Mouse (Mus musculus) hindbrain, embryonic 16.5 days (tissue): ENCODE measurements at regions not wholly inside any gene's neighbourhood (a gene's known extent, or its start where the extent isn't known, plus 50 kb on each side); places are given as distances from the start of the nearest gene placed in this dataset.

Experiments used
- ATAC-seq: fragments of 200-750 bp; cut with Nextera tagmentation; 2 replicates; pipeline ENCODE4 v1.8.0; 2017; ENCODE audit warnings: moderate TSS enrichment, moderate library complexity
- H3K27ac ChIP-seq: fragments of 300-500 bp; sonication (generic); 2 replicates; pipeline ENCODE4 v1.5.1; 2014; ENCODE audit warnings: low read depth, mild to moderate bottlenecking, control low read depth, low read length, moderate library complexity
- H3K27me3 ChIP-seq: fragments of 300-500 bp; sonication (generic); replicated peaks from 2 replicates; pipeline ENCODE4 v1.6.1; 2014; ENCODE audit warnings: low read length; ENCODE audit not compliant: control insufficient read depth, insufficient read depth
- H3K36me3 ChIP-seq: fragments of 300-500 bp; sonication (generic); 2 replicates; pipeline ENCODE4 v1.6.1; 2014; ENCODE audit warnings: mild to moderate bottlenecking, low read length, moderate library complexity, mixed read lengths; ENCODE audit not compliant: control insufficient read depth, insufficient read depth
- H3K4me1 ChIP-seq: fragments of 300-500 bp; sonication (generic); 2 replicates; pipeline ENCODE4 v1.6.1; 2014; ENCODE audit warnings: low read depth, low read length; ENCODE audit not compliant: control insufficient read depth, insufficient read depth
- H3K4me2 ChIP-seq: fragments of 300-500 bp; sonication (generic); 2 replicates; pipeline ENCODE4 v1.6.1; 2014; ENCODE audit warnings: mild to moderate bottlenecking, low read length, control low read depth, moderate library complexity
- H3K4me3 ChIP-seq: fragments of 300-500 bp; sonication (generic); 2 replicates; pipeline ENCODE4 v1.5.1; 2014; ENCODE audit warnings: mild to moderate bottlenecking, low read length, control low read depth, moderate library complexity
- H3K9ac ChIP-seq: fragments of 300-500 bp; sonication (generic); 2 replicates; pipeline ENCODE4 v1.6.1; 2014; ENCODE audit warnings: low read depth, mild to moderate bottlenecking, control low read depth, low read length, moderate library complexity
- H3K9me3 ChIP-seq: fragments of 300-500 bp; sonication (generic); 2 replicates; pipeline ENCODE4 v1.6.1; 2014; ENCODE audit warnings: mild to moderate bottlenecking, low read length, moderate library complexity; ENCODE audit not compliant: control insufficient read depth
- WGBS: fragments of 180-500 bp; shearing (Covaris S2); extraction: QIAGEN DNeasy Blood & Tissue Kit; methylation state at CpG from one replicate; pipeline ENCODE4 v1.1.7; 2014; 5-methylcytosine and 5-hydroxymethylcytosine counted together

DNA sequence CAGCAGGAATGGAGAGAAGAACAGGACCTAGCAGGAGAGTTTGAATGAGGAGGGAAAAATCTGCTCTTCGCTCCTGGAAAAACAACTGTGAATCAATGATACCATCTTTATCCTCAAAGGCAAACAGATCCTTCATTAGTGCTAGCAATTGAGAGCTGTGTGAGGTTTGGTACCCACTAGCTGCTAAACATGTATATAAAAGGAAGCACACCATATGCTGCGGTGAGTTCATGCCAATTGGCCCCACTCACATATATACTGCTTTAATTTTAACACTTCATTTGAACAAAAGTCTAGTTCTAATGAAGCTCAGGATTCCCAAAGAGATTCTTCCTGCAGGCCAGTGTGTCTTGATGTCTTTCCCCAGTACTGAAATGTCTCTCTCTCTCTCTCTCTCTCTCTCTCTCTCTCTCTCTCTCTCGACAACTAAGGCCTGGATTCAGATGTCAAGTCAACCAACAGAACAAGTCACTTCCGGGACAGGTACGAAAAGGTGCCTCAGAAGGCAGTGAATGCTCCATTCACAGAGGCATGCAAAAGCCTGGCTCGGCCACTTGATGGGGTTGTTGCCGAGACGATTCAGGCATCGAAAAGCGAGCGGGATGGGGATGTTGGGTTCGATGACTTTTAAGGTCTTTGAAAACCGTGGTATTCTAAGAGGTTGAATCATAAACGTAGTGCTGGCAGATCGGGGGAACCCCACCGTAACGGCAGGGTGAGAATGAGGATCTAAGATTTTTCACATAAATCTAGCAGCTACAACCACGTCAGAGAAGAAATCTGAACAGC, 226.4 kb upstream of the Nr4a3 start:
- H3K27ac ChIP-seq, result no peak overlapping the region
- no peaks in the 10 kb centered on the region for H3K27me3 ChIP-seq
- no peaks in the 10 kb centered on the region for H3K36me3 ChIP-seq
- no peak overlapping the region for H3K9ac ChIP-seq
- H3K9me3 ChIP-seq, result no peaks in the 10 kb centered on the region
- no peaks in the 10 kb centered on the region for H3K4me1 ChIP-seq
- H3K4me3 ChIP-seq, result no peak overlapping the region
- no peak overlapping the region for H3K4me2 ChIP-seq
- no peak for ATAC-seq
- 94% methylated on average over 18 of the region's 18 CpGs for WGBS

- H3K4me3 ChIP-seq, result no peak overlapping the region
- H3K4me2 ChIP-seq, result no peak overlapping the region
- H3K27ac ChIP-seq, result no peak overlapping the region
- no peaks in the 10 kb centered on the region for H3K4me1 ChIP-seq
- H3K36me3 ChIP-seq, result no peaks in the 10 kb centered on the region
- ATAC-seq, result no peak
- H3K9ac ChIP-seq, result no peak overlapping the region
- no peaks in the 10 kb centered on the region for H3K9me3 ChIP-seq
- no peaks in the 10 kb centered on the region for H3K27me3 ChIP-seq
- WGBS, result 84% methylated on average over 1 of the region's 1 CpGs
Measured at GRCm38 (mm10) chr4:47820562-47820961, 224.4 kb upstream of the Nr4a3 start.

DNA sequence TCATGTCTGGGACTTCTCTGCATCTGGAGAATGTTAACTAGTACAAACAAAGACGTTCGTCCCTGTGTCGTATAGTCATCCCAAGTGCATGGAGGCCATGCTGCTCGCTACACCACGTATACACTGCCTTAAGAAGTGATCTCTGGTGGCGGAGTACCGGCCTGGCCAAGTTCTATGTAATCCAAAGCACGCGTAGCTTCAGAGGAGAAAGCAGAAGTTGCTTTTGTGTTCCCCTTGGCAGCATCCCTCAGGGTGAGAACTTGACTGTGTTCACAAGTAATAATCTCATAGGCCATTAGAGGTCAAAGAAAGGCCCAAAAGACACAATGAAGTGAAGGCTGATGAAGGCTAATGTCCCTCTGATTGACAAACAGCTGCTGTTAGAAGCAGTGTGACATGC, 221.7 kb upstream of the Nr4a3 start:
- Histone ChIP-seq H3K27me3 (no peaks in the 10 kb centered on the region), H3K4me3 (no peak overlapping the region), H3K9ac (no peak overlapping the region), H3K4me1 (no peaks in the 10 kb centered on the region), H3K36me3 (no peaks in the 10 kb centered on the region), H3K27ac (no peak overlapping the region), H3K9me3 (no peaks in the 10 kb centered on the region), H3K4me2 (no peak overlapping the region)
- 81% methylated on average over 9 of the region's 9 CpGs for WGBS
- ATAC-seq, result no peak

DNA sequence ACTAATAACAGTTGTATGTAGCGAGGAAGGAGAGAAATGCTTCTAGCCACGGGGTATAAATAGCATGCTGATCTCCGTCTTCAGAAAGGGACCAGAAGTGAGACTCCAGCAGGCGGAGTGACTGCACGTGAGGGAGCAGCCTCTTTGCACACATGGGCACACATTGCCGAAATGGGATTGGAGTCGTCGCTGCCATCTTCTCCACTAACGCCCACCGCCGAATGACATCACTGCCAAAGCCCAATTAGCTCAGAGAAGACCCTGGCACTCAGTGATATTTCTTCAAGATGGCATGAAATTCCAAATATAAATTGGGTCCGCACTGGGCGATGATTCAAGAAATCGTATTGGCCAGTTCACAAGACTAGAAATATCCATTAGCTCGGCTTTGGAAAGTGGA, 220.9 kb upstream of the Nr4a3 start:
- Histone ChIP-seq H3K4me3 (no peak overlapping the region), H3K9me3 (no peaks in the 10 kb centered on the region), H3K4me1 (no peaks in the 10 kb centered on the region), H3K36me3 (no peaks in the 10 kb centered on the region), H3K27ac (no peak overlapping the region), H3K9ac (no peak overlapping the region), H3K4me2 (no peak overlapping the region), H3K27me3 (no peaks in the 10 kb centered on the region)
- WGBS, result 88% methylated on average over 15 of the region's 15 CpGs
- ATAC-seq, result no peak

DNA sequence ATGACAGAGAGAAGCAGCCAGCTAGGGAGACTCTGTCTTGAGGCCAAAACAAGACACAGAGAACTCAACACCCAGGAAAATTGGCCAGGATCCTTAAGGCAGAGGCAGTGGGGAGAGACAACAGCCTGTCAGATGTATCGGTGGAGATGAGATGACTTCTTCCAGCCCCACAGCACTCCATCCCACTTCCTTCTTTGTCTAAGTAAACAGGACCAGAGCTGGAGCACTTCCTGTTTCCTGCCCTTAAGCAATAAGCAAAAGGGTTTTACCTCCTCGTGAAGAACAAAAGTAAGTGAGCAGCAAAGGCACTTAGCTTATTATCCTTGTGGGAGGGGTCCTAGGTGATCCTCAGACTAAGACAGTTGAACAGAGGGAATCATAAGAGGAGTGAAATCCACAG, 212.0 kb upstream of the Nr4a3 start:
- H3K27ac ChIP-seq, result no peak overlapping the region
- H3K27me3 ChIP-seq, result no peaks in the 10 kb centered on the region
- no peak for ATAC-seq
- no peaks in the 10 kb centered on the region for H3K36me3 ChIP-seq
- no peak overlapping the region for H3K4me2 ChIP-seq
- WGBS, result 70% methylated on average over 2 of the region's 2 CpGs
- no peaks in the 10 kb centered on the region for H3K4me1 ChIP-seq
- H3K4me3 ChIP-seq, result no peak overlapping the region
- H3K9ac ChIP-seq, result no peak overlapping the region
- no peaks in the 10 kb centered on the region for H3K9me3 ChIP-seq

- no peaks in the 10 kb centered on the region for H3K4me1 ChIP-seq
- WGBS, result 89% methylated on average over 2 of the region's 2 CpGs
- H3K27ac ChIP-seq, result no peak overlapping the region
- H3K9me3 ChIP-seq, result no peaks in the 10 kb centered on the region
- H3K36me3 ChIP-seq, result no peaks in the 10 kb centered on the region
- H3K9ac ChIP-seq, result no peak overlapping the region
- no peak for ATAC-seq
- no peak overlapping the region for H3K4me3 ChIP-seq
- H3K27me3 ChIP-seq, result no peaks in the 10 kb centered on the region
- no peak overlapping the region for H3K4me2 ChIP-seq
Measured at GRCm38 (mm10) chr4:47838411-47838810, 206.5 kb upstream of the Nr4a3 start.

GRCm38 (mm10) chr4:47842128-47842656, 202.8 kb upstream of the Nr4a3 start:
- Histone ChIP-seq H3K4me3 (no peak overlapping the region), H3K9ac (no peak overlapping the region), H3K27ac (no peak overlapping the region), H3K4me2 (no peak overlapping the region), H3K4me1 (no peaks in the 10 kb centered on the region), H3K27me3 (no peaks in the 10 kb centered on the region), H3K9me3 (no peaks in the 10 kb centered on the region), H3K36me3 (no peaks in the 10 kb centered on the region)
- WGBS, result 44% methylated on average over 3 of the region's 3 CpGs
- no peak for ATAC-seq

- ATAC-seq, result no peak
- no peak overlapping the region for H3K4me2 ChIP-seq
- 68% methylated on average over 4 of the region's 4 CpGs for WGBS
- H3K27me3 ChIP-seq, result no peaks in the 10 kb centered on the region
- H3K9me3 ChIP-seq, result no peaks in the 10 kb centered on the region
- H3K36me3 ChIP-seq, result no peaks in the 10 kb centered on the region
- no peak overlapping the region for H3K4me3 ChIP-seq
- no peak overlapping the region for H3K9ac ChIP-seq
- H3K27ac ChIP-seq, result no peak overlapping the region
- H3K4me1 ChIP-seq, result no peaks in the 10 kb centered on the region
Measured at GRCm38 (mm10) chr4:47845239-47845638, 199.7 kb upstream of the Nr4a3 start.

DNA sequence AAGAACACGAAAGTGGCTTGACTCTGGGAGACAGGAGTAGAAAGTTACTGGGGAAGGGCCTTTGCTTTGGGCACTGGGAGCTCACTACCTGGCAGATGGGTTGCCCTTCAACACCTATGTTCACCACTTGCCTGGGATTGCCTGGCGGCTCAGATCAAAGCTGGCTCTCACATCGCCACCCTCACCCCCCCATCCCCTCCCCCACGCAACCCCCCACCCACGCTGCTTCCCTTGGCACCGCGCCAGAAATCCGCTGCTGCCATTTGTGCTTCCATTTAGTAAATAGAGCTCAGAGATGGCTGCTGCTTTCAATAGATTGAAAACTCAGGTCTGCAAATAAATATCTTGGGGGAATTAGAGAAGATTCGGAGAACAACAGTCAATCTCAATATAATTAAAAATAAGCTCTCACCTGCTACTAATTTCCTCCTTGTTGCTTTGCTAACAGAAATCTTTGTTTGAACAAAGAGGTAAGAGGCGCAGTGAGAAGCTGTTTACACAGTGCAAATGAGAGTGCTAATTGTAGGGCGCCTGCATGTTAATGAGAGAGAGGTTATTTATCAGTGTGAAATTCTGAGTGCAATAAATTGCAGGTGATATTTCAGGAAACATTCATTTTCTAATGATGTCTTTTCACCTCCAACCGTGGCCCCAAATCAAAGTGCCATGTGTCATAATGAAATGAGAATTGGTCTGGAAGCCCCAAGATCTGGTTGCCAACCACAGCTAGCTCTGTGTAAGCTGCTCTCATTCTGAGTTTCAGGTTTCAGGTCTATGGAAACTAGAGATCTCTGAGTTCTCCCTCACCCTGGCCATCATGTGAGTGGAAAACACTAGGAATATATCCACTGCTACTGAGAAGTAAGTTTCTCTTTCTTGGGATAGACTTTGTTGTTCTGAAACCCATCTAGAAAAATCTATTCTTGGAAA, 198.3 kb upstream of the Nr4a3 start:
- WGBS, result 33% methylated on average over 11 of the region's 12 CpGs
- no peaks in the 10 kb centered on the region for H3K4me1 ChIP-seq
- no peak overlapping the region for H3K27ac ChIP-seq
- H3K9ac ChIP-seq, result no peak overlapping the region
- ATAC-seq, result peak; percentile 68; the same call in 1 of the 2 replicates
- H3K27me3 ChIP-seq, result no peaks in the 10 kb centered on the region
- H3K9me3 ChIP-seq, result no peaks in the 10 kb centered on the region
- no peak overlapping the region for H3K4me2 ChIP-seq
- no peaks in the 10 kb centered on the region for H3K36me3 ChIP-seq
- H3K4me3 ChIP-seq, result no peak overlapping the region
